Mouse (Mus musculus): ENCODE data around the gene Zdhhc23. TPM values are rescaled to one million over a fixed set of nuclear protein-coding genes. Genes with fewer than 3 reads are reported as not detected.

Zdhhc23 gene
- polyA plus RNA-seq, 1 experiment: 3.4 TPM

DNA sequence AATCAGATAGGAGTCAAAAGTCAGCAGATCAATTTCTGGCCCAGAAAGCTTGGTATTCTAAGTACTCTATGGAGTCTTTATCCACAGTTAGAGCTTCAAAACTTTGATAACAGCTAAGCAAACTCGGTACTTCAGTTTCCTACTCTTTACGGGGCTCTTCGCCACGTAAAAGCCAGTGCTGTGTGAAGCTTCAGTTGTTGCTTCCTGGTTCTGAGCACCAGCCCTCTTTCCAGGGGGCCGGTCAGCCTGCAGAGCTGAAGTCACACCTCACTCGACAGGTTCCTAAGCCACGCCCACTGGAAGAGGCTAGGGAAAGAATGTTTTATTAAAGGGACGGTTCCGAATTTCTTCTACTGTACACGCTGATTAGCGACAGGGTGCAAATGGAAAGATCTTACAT lies 36.6 kb upstream of the Zdhhc23 start:
- 5% methylated on average over 11 of the region's 11 CpGs for WGBS
- Histone ChIP-seq H3K27ac (ENCODE audit: insufficient read depth, low read depth, low read length) (peak overlapping the region; percentile 50; the same call in 1 of the 2 replicates), H3K4me1 (ENCODE audit: control insufficient read depth, insufficient read depth, insufficient read length, low read length) (peaks cover 7% of the 10 kb centered on the region; the same call in 1 of the 2 replicates), H3K27me3 (ENCODE audit: control insufficient read depth, insufficient read depth, low read length) (no peaks in the 10 kb centered on the region), H3K4me3 (ENCODE audit: low read depth, low read length) (peak overlapping the region; percentile 26), H3K36me3 (ENCODE audit: control insufficient read depth, insufficient read depth, low read length) (peaks cover 4% of the 10 kb centered on the region)
- TF ChIP-seq CTCF (IDR thresholded peaks at IDR 0.05; ENCODE audit: extremely low read depth, insufficient read length, insufficient replicate concordance, low read depth, low read length) (no peak), POLR2A (IDR thresholded peaks at IDR 0.05; ENCODE audit: low read depth, low read length) (peak; percentile 25; the same call in 1 of the 2 replicates)

DNA sequence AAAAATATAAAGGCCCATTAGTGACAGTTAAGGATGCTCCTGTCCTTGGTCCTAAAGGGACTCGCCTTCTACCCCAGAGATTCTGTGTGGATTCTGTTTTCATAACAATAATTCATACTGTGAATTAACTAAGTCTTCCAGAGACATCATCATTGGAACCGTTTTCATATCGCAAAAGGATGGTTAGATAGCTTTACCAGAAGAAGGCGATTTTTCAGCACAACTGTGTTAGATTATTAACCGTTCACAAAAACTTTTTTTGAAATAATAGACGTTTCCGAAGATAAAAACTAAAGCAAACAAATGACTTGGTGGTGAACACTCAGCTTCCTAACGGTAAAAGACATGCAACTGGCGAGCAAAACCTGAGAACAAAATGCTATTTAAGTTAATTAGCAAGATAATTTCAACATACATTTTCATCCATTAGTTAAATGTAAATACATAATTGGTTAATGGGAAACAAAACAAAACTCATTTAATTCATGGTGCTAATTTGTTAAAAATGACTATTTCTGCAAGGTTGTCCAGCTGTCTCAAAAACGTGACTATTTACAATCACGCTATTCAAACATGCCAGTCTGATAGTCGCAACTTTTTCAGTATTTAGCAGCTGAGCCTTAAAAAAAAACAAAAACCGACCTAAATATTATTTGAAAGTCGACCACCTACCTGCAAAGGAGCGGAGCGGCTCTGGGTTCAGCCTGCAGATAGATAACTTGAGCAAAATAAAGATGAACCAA lies 36.0 kb upstream of the Zdhhc23 start:
- Histone ChIP-seq H3K4me1 (ENCODE audit: control insufficient read depth, insufficient read depth, insufficient read length, low read length) (peaks cover 7% of the 10 kb centered on the region; the same call in 1 of the 2 replicates), H3K4me3 (ENCODE audit: low read depth, low read length) (peak overlapping the region; percentile 26; the same call in 1 of the 2 replicates), H3K27me3 (ENCODE audit: control insufficient read depth, insufficient read depth, low read length) (no peaks in the 10 kb centered on the region), H3K27ac (ENCODE audit: insufficient read depth, low read depth, low read length) (peak overlapping the region; percentile 50; the same call in 1 of the 2 replicates), H3K36me3 (ENCODE audit: control insufficient read depth, insufficient read depth, low read length) (peaks cover 5% of the 10 kb centered on the region)
- WGBS: 31% methylated on average over 16 of the region's 16 CpGs
- TF ChIP-seq POLR2A (IDR thresholded peaks at IDR 0.05; ENCODE audit: low read depth, low read length): no peak
- no peak for TF ChIP-seq CTCF (IDR thresholded peaks at IDR 0.05; ENCODE audit: extremely low read depth, insufficient read length, insufficient replicate concordance, low read depth, low read length)

DNA sequence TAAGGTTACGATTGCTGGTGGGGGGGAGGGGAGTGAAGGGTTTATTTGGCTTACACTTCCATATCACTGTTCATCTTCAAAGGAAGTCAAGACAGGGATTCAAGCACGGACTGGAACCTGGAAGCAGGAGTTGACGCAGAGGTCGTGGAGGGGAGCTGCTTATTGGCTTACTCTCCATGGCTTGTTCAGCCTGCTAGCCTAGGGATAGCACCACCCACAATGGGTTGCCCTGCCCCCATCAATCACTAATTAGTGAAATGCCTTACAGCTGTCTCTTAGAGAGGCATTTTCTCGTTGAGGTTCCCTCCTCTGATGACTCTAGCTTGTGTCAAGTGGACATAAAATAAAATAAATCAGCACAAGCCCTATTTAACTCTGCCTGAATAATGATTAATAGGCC lies 31.4 kb upstream of the Zdhhc23 start:
- 78% methylated on average over 5 of the region's 5 CpGs for WGBS
- no peak overlapping the region for H3K4me3 ChIP-seq (ENCODE audit: low read depth, low read length)
- H3K36me3 ChIP-seq (ENCODE audit: control insufficient read depth, insufficient read depth, low read length): peaks cover 19% of the 10 kb centered on the region
- H3K27ac ChIP-seq (ENCODE audit: insufficient read depth, low read depth, low read length): no peak overlapping the region
- H3K4me1 ChIP-seq (ENCODE audit: control insufficient read depth, insufficient read depth, insufficient read length, low read length): peaks cover 7% of the 10 kb centered on the region; the same call in 1 of the 2 replicates
- TF ChIP-seq CTCF (IDR thresholded peaks at IDR 0.05; ENCODE audit: extremely low read depth, insufficient read length, insufficient replicate concordance, low read depth, low read length) (no peak), POLR2A (IDR thresholded peaks at IDR 0.05; ENCODE audit: low read depth, low read length) (no peak)
- H3K27me3 ChIP-seq (ENCODE audit: control insufficient read depth, insufficient read depth, low read length): no peaks in the 10 kb centered on the region

DNA sequence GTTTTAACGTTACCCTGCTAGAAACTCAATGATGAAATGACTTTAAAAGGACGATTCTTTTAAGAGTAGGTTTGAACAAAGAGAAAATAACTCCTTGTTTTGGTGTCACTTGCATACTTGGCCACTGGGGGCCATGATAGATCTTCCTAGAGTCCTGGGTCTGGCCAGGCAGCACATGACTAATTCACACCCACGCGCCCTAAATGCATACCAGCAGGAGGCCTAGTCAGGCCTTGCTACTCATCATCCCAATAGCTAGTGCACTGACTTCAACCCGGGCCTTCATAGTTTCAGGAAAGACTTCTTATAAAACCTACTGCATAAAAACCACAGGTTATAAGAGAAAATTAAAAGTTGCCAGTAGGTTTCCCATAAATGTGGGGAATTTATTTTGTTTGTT lies 22.5 kb upstream of the Zdhhc23 start:
- peaks cover 38% of the 10 kb centered on the region for H3K36me3 ChIP-seq (ENCODE audit: control insufficient read depth, insufficient read depth, low read length)
- no peak overlapping the region for H3K4me3 ChIP-seq (ENCODE audit: low read depth, low read length)
- no peak overlapping the region for H3K27ac ChIP-seq (ENCODE audit: insufficient read depth, low read depth, low read length)
- H3K4me1 ChIP-seq (ENCODE audit: control insufficient read depth, insufficient read depth, insufficient read length, low read length): no peaks in the 10 kb centered on the region
- no peaks in the 10 kb centered on the region for H3K27me3 ChIP-seq (ENCODE audit: control insufficient read depth, insufficient read depth, low read length)
- peak; percentile 12; the same call in 1 of the 2 replicates for TF ChIP-seq CTCF (IDR thresholded peaks at IDR 0.05; ENCODE audit: extremely low read depth, insufficient read length, insufficient replicate concordance, low read depth, low read length)
- no peak for TF ChIP-seq POLR2A (IDR thresholded peaks at IDR 0.05; ENCODE audit: low read depth, low read length)
- WGBS: 66% methylated on average over 5 of the region's 5 CpGs

DNA sequence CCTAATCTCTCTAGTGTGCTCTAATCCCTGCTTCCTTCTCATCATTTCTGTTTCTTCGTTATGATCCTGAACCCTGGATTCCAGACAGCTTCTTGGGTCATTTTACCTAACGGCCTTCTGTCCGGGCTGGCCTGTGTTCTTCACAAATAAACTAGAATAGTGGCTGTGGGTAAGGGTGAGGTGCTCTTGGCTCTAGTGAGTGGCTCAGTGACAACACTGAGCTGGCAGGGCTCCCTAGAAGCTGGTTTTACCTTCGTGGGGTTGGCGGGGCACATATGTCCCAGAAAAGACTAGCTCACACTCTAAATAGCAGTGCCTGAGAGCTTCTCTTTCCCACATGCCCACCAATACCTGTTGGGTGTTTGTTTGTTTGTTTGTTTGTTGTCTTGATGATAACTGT lies 19.9 kb upstream of the Zdhhc23 start:
- H3K27ac ChIP-seq (ENCODE audit: insufficient read depth, low read depth, low read length): no peak overlapping the region
- 91% methylated on average over 5 of the region's 5 CpGs for WGBS
- peaks cover 29% of the 10 kb centered on the region for H3K36me3 ChIP-seq (ENCODE audit: control insufficient read depth, insufficient read depth, low read length)
- H3K4me1 ChIP-seq (ENCODE audit: control insufficient read depth, insufficient read depth, insufficient read length, low read length): no peaks in the 10 kb centered on the region
- no peaks in the 10 kb centered on the region for H3K27me3 ChIP-seq (ENCODE audit: control insufficient read depth, insufficient read depth, low read length)
- H3K4me3 ChIP-seq (ENCODE audit: low read depth, low read length): no peak overlapping the region
- TF ChIP-seq CTCF (IDR thresholded peaks at IDR 0.05; ENCODE audit: extremely low read depth, insufficient read length, insufficient replicate concordance, low read depth, low read length) (no peak), POLR2A (IDR thresholded peaks at IDR 0.05; ENCODE audit: low read depth, low read length) (no peak)

DNA sequence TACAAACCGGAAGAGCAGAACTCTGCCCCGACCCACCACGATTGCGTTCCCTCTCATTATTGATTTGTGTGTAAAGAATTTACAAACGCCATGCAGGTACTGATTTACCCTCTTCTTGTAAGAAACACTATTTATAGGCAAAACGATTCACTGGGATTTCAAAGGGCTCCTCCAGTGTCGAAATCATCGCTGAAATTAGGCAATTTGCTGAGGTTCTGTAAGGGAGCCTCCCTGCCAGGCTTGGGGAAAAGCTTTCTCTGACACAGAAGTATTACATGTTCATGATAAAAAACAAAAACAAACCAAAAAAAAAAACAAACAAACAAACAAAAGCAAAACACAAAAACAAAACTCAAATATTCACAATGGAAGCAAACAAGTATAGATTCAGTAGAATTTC lies 19.5 kb upstream of the Zdhhc23 start:
- Histone ChIP-seq H3K36me3 (ENCODE audit: control insufficient read depth, insufficient read depth, low read length) (peaks cover 27% of the 10 kb centered on the region), H3K27ac (ENCODE audit: insufficient read depth, low read depth, low read length) (no peak overlapping the region), H3K4me1 (ENCODE audit: control insufficient read depth, insufficient read depth, insufficient read length, low read length) (no peaks in the 10 kb centered on the region), H3K4me3 (ENCODE audit: low read depth, low read length) (no peak overlapping the region), H3K27me3 (ENCODE audit: control insufficient read depth, insufficient read depth, low read length) (no peaks in the 10 kb centered on the region)
- WGBS: 81% methylated on average over 8 of the region's 8 CpGs
- no peak for TF ChIP-seq POLR2A (IDR thresholded peaks at IDR 0.05; ENCODE audit: low read depth, low read length)
- no peak for TF ChIP-seq CTCF (IDR thresholded peaks at IDR 0.05; ENCODE audit: extremely low read depth, insufficient read length, insufficient replicate concordance, low read depth, low read length)

DNA sequence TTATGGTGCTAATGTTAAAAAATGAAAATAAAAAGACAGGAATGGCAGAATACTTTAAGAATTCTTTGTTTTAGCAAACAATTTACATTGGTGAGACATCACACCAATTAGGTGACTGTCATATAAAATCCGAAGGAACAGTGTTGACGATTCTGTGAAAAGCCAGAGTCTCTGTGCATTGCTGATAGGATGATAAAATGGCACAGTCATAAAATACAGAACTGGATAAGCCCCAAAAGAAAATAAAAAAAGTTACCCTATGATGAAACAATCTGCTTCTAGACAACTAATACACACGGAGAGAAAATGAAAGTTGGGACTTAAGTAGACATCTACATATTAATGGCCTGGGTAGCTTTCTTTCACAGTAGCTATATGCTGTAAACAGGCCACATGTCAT lies 15.0 kb upstream of the Zdhhc23 start:
- no peak for TF ChIP-seq POLR2A (IDR thresholded peaks at IDR 0.05; ENCODE audit: low read depth, low read length)
- TF ChIP-seq CTCF (IDR thresholded peaks at IDR 0.05; ENCODE audit: extremely low read depth, insufficient read length, insufficient replicate concordance, low read depth, low read length): no peak
- H3K4me3 ChIP-seq (ENCODE audit: low read depth, low read length): no peak overlapping the region
- peaks cover 7% of the 10 kb centered on the region for H3K36me3 ChIP-seq (ENCODE audit: control insufficient read depth, insufficient read depth, low read length)
- H3K4me1 ChIP-seq (ENCODE audit: control insufficient read depth, insufficient read depth, insufficient read length, low read length): no peaks in the 10 kb centered on the region
- WGBS: 60% methylated on average over 3 of the region's 3 CpGs
- no peaks in the 10 kb centered on the region for H3K27me3 ChIP-seq (ENCODE audit: control insufficient read depth, insufficient read depth, low read length)
- H3K27ac ChIP-seq (ENCODE audit: insufficient read depth, low read depth, low read length): no peak overlapping the region

Data from small intestine, adult 2 months (tissue).